ENCODE assay signal across 18 mouse cellular contexts in genomic region chr5:99386246-99386845, GRCm38 (mm10).
DNase-seq lines count a peak whose midpoint lies in the region; ATAC-seq and TF ChIP-seq lines count a peak whose summit lies in the region.
"Had no signal": no experiment of that assay in that cellular context is flagged by ENCODE, and none has a peak within 500 bp of the region (broad histone marks: within the 10 kb centered on the region; RNA-seq: fewer than 3 reads in every experiment).

No protein-coding gene starts in this region.

- 68% methylated on average over 14 of the region's 14 CpGs for WGBS in heart, embryonic 15.5 days
- 71% methylated on average over 14 of the region's 14 CpGs for WGBS in liver, postnatal 0 days (ENCODE audit: insufficient replicate concordance)
- 61% methylated on average over 14 of the region's 14 CpGs for WGBS in liver, embryonic 12.5 days (ENCODE audit: insufficient replicate concordance)
- 17% methylated on average over 14 of the region's 14 CpGs for WGBS in hindbrain, embryonic 13.5 days
- WGBS in neural tube, embryonic 11.5 days, result 26% methylated on average over 14 of the region's 14 CpGs

- H3K9me3 ChIP-seq in heart, embryonic 15.5 days (replicated peaks), result no peaks in the 10 kb centered on the region
- H3K9me3 ChIP-seq in liver, postnatal 0 days (ENCODE audit: low read length), result no peaks in the 10 kb centered on the region
- H3K9me3 ChIP-seq in liver, embryonic 12.5 days (replicated peaks), result no peaks in the 10 kb centered on the region
- no peaks in the 10 kb centered on the region for H3K9me3 ChIP-seq in hindbrain, embryonic 13.5 days
- no peaks in the 10 kb centered on the region for H3K9me3 ChIP-seq in neural tube, embryonic 11.5 days (ENCODE audit: control insufficient read depth, low read length)
- H3K9me3 ChIP-seq: embryonic facial prominence, embryonic 10.5 days; forebrain, embryonic 15.5 days; liver, embryonic 13.5 days had no signal

- no peak overlapping the region for H3K9ac ChIP-seq in heart, embryonic 15.5 days
- no peak overlapping the region for H3K9ac ChIP-seq in liver, postnatal 0 days (replicated peaks)
- H3K9ac ChIP-seq in liver, embryonic 12.5 days, result no peak overlapping the region
- no peak overlapping the region for H3K9ac ChIP-seq in hindbrain, embryonic 13.5 days
- no peak overlapping the region for H3K9ac ChIP-seq in neural tube, embryonic 11.5 days (ENCODE audit: low read length)
- H3K9ac ChIP-seq: forebrain, embryonic 15.5 days; liver, embryonic 13.5 days had no signal

- H3K4me2 ChIP-seq in heart, embryonic 15.5 days, result no peak overlapping the region
- no peak overlapping the region for H3K4me2 ChIP-seq in liver, postnatal 0 days (ENCODE audit: low read depth, low read length)
- no peak overlapping the region for H3K4me2 ChIP-seq in liver, embryonic 12.5 days
- H3K4me2 ChIP-seq in hindbrain, embryonic 13.5 days, result 0 out of 2 replicates have a peak overlapping the region, but pooled peaks have one; percentile 8
- no peak overlapping the region for H3K4me2 ChIP-seq in neural tube, embryonic 11.5 days (ENCODE audit: low read depth)
- H3K4me2 ChIP-seq: forebrain, embryonic 15.5 days; liver, embryonic 13.5 days had no signal

- 0 out of 2 replicates have a peak overlapping the region, but pooled peaks have one; percentile 24 for H3K27ac ChIP-seq in heart, embryonic 15.5 days
- peak overlapping the region; percentile 86 for H3K27ac ChIP-seq in liver, postnatal 0 days (ENCODE audit: low read depth)
- no peak overlapping the region for H3K27ac ChIP-seq in liver, embryonic 12.5 days
- no peak overlapping the region for H3K27ac ChIP-seq in hindbrain, embryonic 13.5 days
- H3K27ac ChIP-seq in neural tube, embryonic 11.5 days (ENCODE audit: low read depth, low read length), result no peak overlapping the region
- H3K27ac ChIP-seq: embryonic facial prominence, embryonic 10.5 days; forebrain, embryonic 15.5 days; heart, adult 2 months had no signal

- H3K4me1 ChIP-seq in heart, embryonic 15.5 days (replicated peaks), result peaks cover 14% of the 10 kb centered on the region
- H3K4me1 ChIP-seq in liver, postnatal 0 days (ENCODE audit: insufficient read depth), result peaks cover 13% of the 10 kb centered on the region
- H3K4me1 ChIP-seq in liver, embryonic 12.5 days, result peaks cover 17% of the 10 kb centered on the region; the same call in 1 of the 2 replicates
- peaks cover 25% of the 10 kb centered on the region for H3K4me1 ChIP-seq in hindbrain, embryonic 13.5 days (replicated peaks)
- H3K4me1 ChIP-seq in neural tube, embryonic 11.5 days (ENCODE audit: control insufficient read depth, insufficient read depth, low read length), result peaks cover 10% of the 10 kb centered on the region; the same call in 1 of the 2 replicates

- H3K4me3 ChIP-seq in heart, embryonic 15.5 days, result no peak overlapping the region
- H3K4me3 ChIP-seq in liver, postnatal 0 days (ENCODE audit: low read depth, low read length), result no peak overlapping the region
- H3K4me3 ChIP-seq in liver, embryonic 12.5 days, result no peak overlapping the region
- no peak overlapping the region for H3K4me3 ChIP-seq in hindbrain, embryonic 13.5 days
- no peak overlapping the region for H3K4me3 ChIP-seq in neural tube, embryonic 11.5 days (ENCODE audit: low read depth, low read length)
- H3K4me3 ChIP-seq: embryonic facial prominence, embryonic 10.5 days; forebrain, embryonic 15.5 days; heart, adult 2 months; liver, embryonic 13.5 days had no signal

- no peaks in the 10 kb centered on the region for H3K27me3 ChIP-seq in heart, embryonic 15.5 days
- no peaks in the 10 kb centered on the region for H3K27me3 ChIP-seq in liver, postnatal 0 days (ENCODE audit: insufficient read depth, low read length)
- H3K27me3 ChIP-seq in liver, embryonic 12.5 days (replicated peaks), result no peaks in the 10 kb centered on the region
- H3K27me3 ChIP-seq in hindbrain, embryonic 13.5 days, result peaks cover 82% of the 10 kb centered on the region
- H3K27me3 ChIP-seq in neural tube, embryonic 11.5 days (ENCODE audit: control insufficient read depth, insufficient read depth, low read length), result peaks cover 12% of the 10 kb centered on the region; the same call in 1 of the 2 replicates
- H3K27me3 ChIP-seq: forebrain, embryonic 15.5 days; liver, embryonic 13.5 days; Patski had no signal

- H3K36me3 ChIP-seq in heart, embryonic 15.5 days, result no peaks in the 10 kb centered on the region
- H3K36me3 ChIP-seq in liver, postnatal 0 days (replicated peaks; ENCODE audit: insufficient read depth, low read length), result no peaks in the 10 kb centered on the region
- no peaks in the 10 kb centered on the region for H3K36me3 ChIP-seq in liver, embryonic 12.5 days
- no peaks in the 10 kb centered on the region for H3K36me3 ChIP-seq in hindbrain, embryonic 13.5 days
- no peaks in the 10 kb centered on the region for H3K36me3 ChIP-seq in neural tube, embryonic 11.5 days (ENCODE audit: control insufficient read depth, insufficient read depth, low read length)
- H3K36me3 ChIP-seq: embryonic facial prominence, embryonic 10.5 days; forebrain, embryonic 15.5 days; liver, embryonic 13.5 days had no signal

- no peak for TF ChIP-seq CTCF in liver, postnatal 0 days (IDR thresholded peaks at IDR 0.05; ENCODE audit: low read depth)

- intact Hi-C loops in heart, postnatal 36 days (cut with DNase I), result loop anchor here (10.0 kb wide), 1 partner anchor 132 kb away; no protein-coding TSS in a partner anchor

- DNase-seq in heart, postnatal 36 days, result no peak
- no peak for DNase-seq in liver, postnatal 0 days
- DNase-seq in neural tube, embryonic 11.5 days (ENCODE audit: low spot score), result peak; percentile 35
- no peak for DNase-seq in cerebellum, adult 8-10 months
- DNase-seq: adrenal gland, postnatal 14 days; cerebellum, adult 9-10 months; heart, adult 2 months; layer of hippocampus, postnatal 36 days; left cerebral cortex, postnatal 4 days; liver, embryonic 13.5 days; lung, postnatal 14 days had no signal

- no peak for ATAC-seq in heart, embryonic 15.5 days (replicated peaks; ENCODE audit: insufficient number of reproducible peaks, insufficient read depth, low FRiP score, low read depth)
- ATAC-seq in liver, postnatal 0 days, result no peak
- ATAC-seq in liver, embryonic 12.5 days, result no peak
- ATAC-seq in hindbrain, embryonic 13.5 days (ENCODE audit: low FRiP score), result peak; percentile 43; the same call in 1 of the 2 replicates
- ATAC-seq in neural tube, embryonic 11.5 days (ENCODE audit: insufficient read depth, low FRiP score, low TSS enrichment), result no peak
- ATAC-seq: activated CD4-positive, CD25-positive, alpha-beta regulatory T cell, adult 4 months; forebrain, embryonic 15.5 days; Patski had no signal

- TF ChIP-seq EP300 in liver, postnatal 0 days (IDR thresholded peaks at IDR 0.05; ENCODE audit: low read depth), result no peak

Comparison
In these comparisons a context has a peak if more than half of its experiments do, and no peak if none do; other contexts are left out.
1. H3K27ac ChIP-seq: peak in heart, embryonic 15.5 days (single experiment) and liver, postnatal 0 days (single experiment); none in liver, embryonic 12.5 days (single experiment), hindbrain, embryonic 13.5 days (single experiment) and neural tube, embryonic 11.5 days (single experiment).